Mouse (Mus musculus): ENCODE measurements around the gene Ankrd13d.
A peak's percentile ranks its signal among the peaks of the same experiment; 100 is the strongest.

The Ankrd13d gene

DNA sequence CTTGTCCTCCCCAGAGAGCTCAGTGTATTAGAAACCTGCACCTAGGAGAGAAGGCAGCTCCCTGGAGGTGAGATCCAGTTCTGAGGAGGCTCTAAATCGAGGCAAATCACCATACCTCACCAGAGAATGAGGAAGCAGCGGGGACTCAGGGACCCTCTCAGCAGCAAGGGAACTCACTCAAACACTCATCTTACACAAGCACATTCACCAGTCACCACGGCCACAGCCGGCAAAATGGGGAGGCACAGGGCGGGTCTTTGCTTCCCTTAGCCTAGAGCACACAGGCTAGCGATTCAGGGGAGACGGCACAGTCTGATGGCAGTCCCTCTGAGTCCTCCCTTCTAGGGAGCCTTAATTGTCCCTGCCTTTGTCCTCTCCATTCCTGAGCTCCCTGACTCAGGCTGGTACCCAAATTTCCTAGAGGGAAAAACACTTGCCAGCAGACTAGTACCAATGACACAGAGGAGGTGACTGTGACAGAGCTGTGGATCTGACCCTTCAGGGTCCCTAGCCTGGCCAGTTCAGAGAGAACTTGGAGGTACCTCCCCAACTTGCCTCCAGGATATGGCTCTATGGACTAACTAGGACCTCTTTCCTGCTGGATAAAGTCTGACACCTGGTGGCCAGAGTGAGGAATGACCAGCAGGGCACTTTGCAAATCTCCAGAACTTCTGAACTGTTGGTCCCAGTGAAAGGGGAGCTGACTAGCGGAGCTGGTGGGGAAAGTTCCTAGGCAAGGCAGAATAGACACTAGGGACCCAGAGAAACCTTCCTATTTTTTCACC, 54.9 kb downstream of the Ankrd13d start:
- peak; percentile 60 to 75 for DNase-seq (ENCODE audit: low spot score in 2 of 2)

DNA sequence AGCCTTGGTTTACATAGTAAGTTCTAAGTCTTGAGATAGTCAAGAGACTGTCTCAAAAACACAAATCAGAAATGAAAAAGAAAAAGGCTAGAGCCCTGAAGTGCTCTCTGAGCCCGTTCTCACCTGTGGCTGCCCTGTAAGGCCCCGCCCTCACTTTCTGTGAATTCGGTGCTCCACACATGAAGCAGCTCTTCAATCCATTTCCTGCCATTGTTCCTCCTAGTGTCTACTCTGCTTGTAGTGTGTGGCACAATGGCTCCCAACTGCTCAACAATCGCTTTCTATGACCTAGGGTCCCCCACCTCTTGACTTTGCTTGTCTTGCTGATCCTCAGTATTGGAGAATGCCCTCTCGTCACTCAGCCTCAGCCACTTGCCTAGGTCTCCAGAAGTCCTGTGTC, 55.5 kb downstream of the Ankrd13d start:
- DNase-seq (ENCODE audit: low spot score in 2 of 2) = no peak

DNA sequence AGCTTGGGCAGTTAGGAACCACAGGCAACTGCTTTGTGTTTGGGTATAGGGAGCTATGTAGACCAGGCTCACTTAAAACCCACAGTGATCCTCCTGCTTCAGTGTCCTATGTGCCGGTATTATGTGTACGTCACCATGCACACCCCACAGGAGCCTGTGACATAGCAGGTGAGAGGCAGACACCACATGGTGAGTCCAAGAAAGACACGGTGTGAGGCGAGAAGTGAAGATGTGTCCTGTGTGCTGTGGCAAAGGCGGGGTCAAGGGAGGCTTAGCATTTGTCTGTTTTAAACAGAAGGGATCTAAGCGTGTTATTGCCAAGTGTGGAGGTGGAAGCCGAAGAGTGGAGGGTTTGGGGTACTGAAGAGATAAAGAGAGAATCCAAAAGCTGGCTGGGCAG, 56.2 kb downstream of the Ankrd13d start:
- DNase-seq (ENCODE audit: low spot score in 2 of 2) = no peak

DNA sequence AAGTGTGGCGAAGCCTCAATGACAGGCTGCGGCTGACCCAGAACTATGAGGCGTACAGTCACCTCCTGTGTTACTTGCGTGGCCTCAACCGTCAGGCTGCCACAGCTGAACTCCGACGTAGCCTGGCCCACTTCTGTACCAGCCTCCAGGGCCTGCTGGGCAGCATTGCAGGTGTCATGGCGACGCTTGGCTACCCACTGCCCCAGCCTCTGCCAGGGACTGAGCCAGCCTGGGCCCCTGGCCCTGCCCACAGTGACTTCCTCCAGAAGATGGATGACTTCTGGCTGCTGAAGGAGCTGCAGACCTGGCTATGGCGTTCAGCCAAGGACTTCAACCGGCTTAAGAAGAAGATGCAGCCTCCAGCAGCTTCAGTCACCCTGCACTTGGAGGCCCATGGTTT, 60.8 kb downstream of the Ankrd13d start:
- no peak for DNase-seq (ENCODE audit: low spot score in 2 of 2)

DNA sequence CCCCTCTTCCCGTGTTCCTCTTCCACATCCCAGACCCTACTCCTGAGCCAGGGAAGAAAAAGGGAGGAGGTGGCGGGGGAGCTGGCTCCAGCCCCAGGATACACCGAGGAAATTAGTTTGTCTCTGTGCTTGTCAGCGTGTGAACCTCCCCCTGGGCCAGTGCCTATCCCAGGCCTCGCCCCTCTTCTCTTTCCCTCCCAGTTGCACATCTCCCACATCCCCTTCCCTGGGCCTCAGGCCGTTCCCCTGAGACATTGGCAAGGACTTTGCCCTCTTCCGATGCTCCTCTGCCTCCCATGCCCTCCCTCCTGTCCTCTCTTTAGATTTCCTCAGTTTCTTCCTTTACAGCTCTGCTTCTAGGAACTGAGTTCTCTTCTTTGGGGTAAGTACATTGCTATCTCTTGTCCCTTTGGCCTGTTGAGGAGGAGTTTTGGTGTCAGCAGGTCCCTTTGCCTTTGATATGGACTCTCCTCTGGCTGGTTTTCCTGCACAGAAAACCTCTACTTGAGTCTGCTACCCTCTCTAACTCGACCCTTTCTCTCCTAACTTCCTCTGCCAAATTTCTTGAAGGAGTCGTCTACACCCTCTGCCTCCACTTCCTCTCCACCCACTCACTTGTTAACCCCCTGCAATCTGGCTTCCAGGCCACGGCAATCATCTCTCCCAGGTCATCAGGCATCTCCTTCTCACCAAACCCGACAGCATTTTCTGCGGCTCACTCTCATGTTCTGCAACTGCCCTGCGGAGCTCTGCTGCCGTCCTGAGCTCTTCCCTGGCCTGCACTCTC, 61.8 kb downstream of the Ankrd13d start:
- DNase-seq (ENCODE audit: low spot score in 2 of 2) = no peak

DNA sequence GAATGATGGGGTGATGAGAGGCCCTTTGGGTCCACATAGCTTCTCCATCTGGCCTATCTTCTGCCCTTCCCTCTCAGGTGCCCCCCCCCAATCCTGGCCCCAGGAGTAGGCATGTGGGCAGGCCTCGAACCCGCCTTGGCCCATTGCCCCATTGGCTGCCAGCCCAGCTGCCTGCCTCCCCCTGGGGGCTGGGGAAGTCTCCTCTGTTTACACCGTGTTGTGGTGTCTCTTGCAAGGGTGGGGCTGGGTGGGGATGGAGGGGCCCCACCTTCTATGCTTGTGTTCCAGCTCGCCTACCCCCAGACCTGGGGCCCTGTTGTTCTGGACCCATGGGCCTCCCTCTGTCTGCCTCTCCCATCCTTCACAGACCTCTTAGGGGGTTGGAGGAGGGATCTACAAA, 62.5 kb downstream of the Ankrd13d start:
- DNase-seq (ENCODE audit: low spot score in 2 of 2) = no peak
